Mouse (Mus musculus) heart, adult 2 months (tissue): ENCODE measurements at regions not wholly inside any gene's neighbourhood (a gene's known extent, or its start where the extent isn't known, plus 50 kb on each side); places are given as distances from the start of the nearest gene placed in this dataset.

Source experiments
- DNase-seq, 2 experiments: peaks; one replicate each; pipeline ENCODE4 v3.0.0; 2021
- H3K27ac ChIP-seq: fragments of 200-600 bp; 2 replicates; pipeline ENCODE4 v1.8.1; 2022
- H3K27me3 ChIP-seq: fragments of 200-500 bp; 2 replicates; pipeline ENCODE4 v1.6.1; 2012; ENCODE audit warnings: mild to moderate bottlenecking, low read length, inconsistent platforms, mixed read lengths; ENCODE audit not compliant: control insufficient read depth, insufficient read depth
- H3K36me3 ChIP-seq: fragments of 200-500 bp; 2 replicates; pipeline ENCODE4 v1.6.1; 2012; ENCODE audit warnings: low read length, inconsistent platforms; ENCODE audit not compliant: control insufficient read depth, insufficient read depth
- H3K4me1 ChIP-seq: fragments of 200-500 bp; 2 replicates; pipeline ENCODE4 v1.6.1; 2011; ENCODE audit warnings: low read length; ENCODE audit not compliant: control insufficient read depth, insufficient read depth
- H3K4me3 ChIP-seq: fragments of 200-600 bp; 2 replicates; pipeline ENCODE4 v1.8.1; 2022
- H3K79me2 ChIP-seq: fragments of 200-500 bp; replicated peaks from 2 replicates; pipeline ENCODE4 v1.6.1; 2012; ENCODE audit warnings: mild to moderate bottlenecking, inconsistent platforms, low read length, moderate library complexity, mixed read lengths; ENCODE audit not compliant: control insufficient read depth, insufficient read depth
- H3K9ac ChIP-seq: fragments of 200-500 bp; 2 replicates; pipeline ENCODE4 v1.6.1; 2012; ENCODE audit warnings: low read depth, mild to moderate bottlenecking, control low read depth, inconsistent platforms, low read length, mixed read lengths
- CTCF ChIP-seq: fragments of 200-600 bp; IDR thresholded peaks from 2 replicates; pipeline ENCODE4 v1.8.1; 2022; ENCODE audit warnings: antibody characterized with exemption, mild to moderate bottlenecking, moderate library complexity
- EP300 ChIP-seq: fragments of 200-500 bp; IDR thresholded peaks from 2 replicates; pipeline ENCODE4 v1.6.1; 2011; ENCODE audit warnings: low read depth, low read length, control low read depth; ENCODE audit not compliant: insufficient read depth
- POLR2A ChIP-seq: fragments of 200-500 bp; IDR thresholded peaks from 2 replicates; pipeline ENCODE4 v1.6.1; 2011; ENCODE audit warnings: mild to moderate bottlenecking, low read depth, low read length, control low read depth; ENCODE audit not compliant: insufficient read depth
- WGBS: fragments of 180-500 bp; shearing (Covaris S2); methylation state at CpG from one replicate; pipeline ENCODE4 v1.1.7; 2018; 5-methylcytosine and 5-hydroxymethylcytosine counted together
- intact Hi-C: fragments of 180-260 bp; cut with DNase I; formaldehyde crosslinking; loops from one replicate; pipeline ENCODE4 v1.15.1; 2025

GRCm38 (mm10) chr19:26208760-26209159 is 396.1 kb upstream of the Smarca2 start:
- Histone ChIP-seq H3K27me3 (0 out of 2 replicates have a peak, but pooled peaks cover 2% of the 10 kb centered on the region), H3K4me1 (no peaks in the 10 kb centered on the region), H3K79me2 (no peaks in the 10 kb centered on the region), H3K36me3 (no peaks in the 10 kb centered on the region), H3K27ac (no peak overlapping the region), H3K9ac (no peak overlapping the region), H3K4me3 (no peak overlapping the region)
- intact Hi-C loops, result no loop called here
- no peak for DNase-seq
- TF ChIP-seq CTCF, result no peak
- TF ChIP-seq POLR2A, result no peak
- no peak for TF ChIP-seq EP300
- 60% methylated on average over 1 of the region's 1 CpGs for WGBS

- Histone ChIP-seq H3K27ac (no peak overlapping the region), H3K4me1 (no peaks in the 10 kb centered on the region), H3K79me2 (no peaks in the 10 kb centered on the region), H3K4me3 (no peak overlapping the region), H3K36me3 (no peaks in the 10 kb centered on the region), H3K9ac (no peak overlapping the region), H3K27me3 (no peaks in the 10 kb centered on the region)
- TF ChIP-seq POLR2A, result no peak
- TF ChIP-seq EP300, result no peak
- no peak for TF ChIP-seq CTCF
- intact Hi-C loops, result no loop called here
- no peak for DNase-seq
- 53% methylated on average over 4 of the region's 4 CpGs for WGBS
Observed at GRCm38 (mm10) chr19:26234539-26234938, 370.3 kb upstream of the Smarca2 start.

GRCm38 (mm10) chr19:26244067-26244466 is 360.8 kb upstream of the Smarca2 start:
- intact Hi-C loops, result no loop called here
- Histone ChIP-seq H3K27ac (no peak overlapping the region), H3K27me3 (no peaks in the 10 kb centered on the region), H3K9ac (no peak overlapping the region), H3K4me3 (no peak overlapping the region), H3K79me2 (no peaks in the 10 kb centered on the region), H3K4me1 (no peaks in the 10 kb centered on the region), H3K36me3 (no peaks in the 10 kb centered on the region)
- TF ChIP-seq EP300, result no peak
- no peak for TF ChIP-seq CTCF
- no peak for TF ChIP-seq POLR2A
- no peak for DNase-seq
- 67% methylated on average over 6 of the region's 6 CpGs for WGBS

- H3K4me3 ChIP-seq, result no peak overlapping the region
- no peaks in the 10 kb centered on the region for H3K27me3 ChIP-seq
- WGBS, result 68% methylated on average over 6 of the region's 6 CpGs
- H3K9ac ChIP-seq, result no peak overlapping the region
- TF ChIP-seq CTCF (no peak), POLR2A (no peak), EP300 (no peak)
- no peak for DNase-seq
- no peaks in the 10 kb centered on the region for H3K79me2 ChIP-seq
- no peak overlapping the region for H3K27ac ChIP-seq
- no peaks in the 10 kb centered on the region for H3K36me3 ChIP-seq
- H3K4me1 ChIP-seq, result no peaks in the 10 kb centered on the region
- intact Hi-C loops, result no loop called here
Observed at GRCm38 (mm10) chr19:26249751-26250150, 355.1 kb upstream of the Smarca2 start.

- Histone ChIP-seq H3K4me1 (no peaks in the 10 kb centered on the region), H3K4me3 (no peak overlapping the region), H3K27me3 (no peaks in the 10 kb centered on the region), H3K27ac (no peak overlapping the region), H3K79me2 (no peaks in the 10 kb centered on the region), H3K9ac (no peak overlapping the region), H3K36me3 (no peaks in the 10 kb centered on the region)
- no peak for TF ChIP-seq CTCF
- no peak for DNase-seq
- intact Hi-C loops, result no loop called here
- 51% methylated on average over 4 of the region's 4 CpGs for WGBS
Observed at GRCm38 (mm10) chr19:26258677-26259076, 346.2 kb upstream of the Smarca2 start.

- intact Hi-C loops, result no loop called here
- DNase-seq, result no peak
- Histone ChIP-seq H3K36me3 (no peaks in the 10 kb centered on the region), H3K4me1 (no peaks in the 10 kb centered on the region), H3K4me3 (no peak overlapping the region), H3K79me2 (no peaks in the 10 kb centered on the region), H3K27ac (no peak overlapping the region), H3K9ac (no peak overlapping the region), H3K27me3 (no peaks in the 10 kb centered on the region)
- 74% methylated on average over 2 of the region's 2 CpGs for WGBS
- TF ChIP-seq CTCF (no peak), POLR2A (no peak), EP300 (no peak)
Observed at GRCm38 (mm10) chr19:26261530-26261929, 343.3 kb upstream of the Smarca2 start.

- Histone ChIP-seq H3K4me3 (no peak overlapping the region), H3K27me3 (no peaks in the 10 kb centered on the region), H3K79me2 (no peaks in the 10 kb centered on the region), H3K4me1 (no peaks in the 10 kb centered on the region), H3K36me3 (no peaks in the 10 kb centered on the region), H3K9ac (no peak overlapping the region), H3K27ac (no peak overlapping the region)
- 75% methylated on average over 6 of the region's 6 CpGs for WGBS
- DNase-seq, result no peak
- intact Hi-C loops, result no loop called here
- TF ChIP-seq POLR2A, result no peak
- TF ChIP-seq CTCF, result no peak
- TF ChIP-seq EP300, result no peak
Observed at GRCm38 (mm10) chr19:26296360-26296759, 308.5 kb upstream of the Smarca2 start.
